Mouse (Mus musculus): ENCODE results near the gene Med14. TPM values are rescaled to one million over a fixed set of nuclear protein-coding genes. Genes with fewer than 3 reads are reported as not detected.

Gene Med14
- total RNA-seq, 4 experiments from 2014 or later, result 21.0 to 24.9 (median 24.1) TPM

DNA sequence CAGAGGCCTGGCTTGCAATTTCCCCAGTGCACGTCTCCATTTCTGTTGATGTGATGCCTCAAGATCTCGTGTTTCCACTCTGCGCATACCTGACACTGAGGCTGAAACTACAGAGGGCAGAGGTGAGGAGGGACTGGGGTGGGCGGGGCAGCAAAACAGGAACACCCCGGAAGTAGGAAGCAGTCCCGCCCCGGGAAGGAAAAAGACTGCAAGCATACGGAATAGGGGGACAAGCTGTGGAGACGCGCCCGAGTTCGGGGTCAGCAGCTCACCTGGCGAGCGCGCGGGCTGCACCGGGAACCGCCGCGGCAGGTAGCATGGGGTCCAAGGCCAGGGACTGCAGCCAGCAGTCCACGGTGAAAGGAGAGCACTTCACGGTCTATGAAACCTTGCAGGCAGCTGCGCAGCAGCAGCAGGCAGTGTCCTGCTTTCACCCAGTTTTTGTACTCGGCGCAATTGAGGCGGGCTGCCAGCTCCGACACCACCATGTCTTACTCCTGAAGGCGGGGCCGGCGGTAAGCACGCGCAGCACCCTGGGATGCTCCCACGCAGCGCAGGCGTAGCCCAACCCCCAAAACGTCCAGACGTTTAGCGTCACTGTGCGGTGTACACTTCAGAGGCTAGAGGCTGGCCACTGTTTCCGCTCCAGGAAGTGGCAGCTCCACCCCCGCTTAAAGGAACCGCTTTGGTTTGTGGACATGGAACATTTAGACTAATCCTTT lies 88.7 kb downstream of the Med14 start, which contains the start of gene 1810030O07Rik:
1810030O07Rik (minus strand) TSS at position 615 of the 722 bp plus-strand sequence.
- peak; percentile 75 to 88 for DNase-seq (ENCODE audit: low spot score in 2 of 2)

GRCm38 (mm10) chrX:12653879-12654278 lies 108.0 kb downstream of the Med14 start:
- no peak for DNase-seq (ENCODE audit: low spot score in 2 of 2)

GRCm38 (mm10) chrX:12651906-12652305 lies 110.0 kb downstream of the Med14 start:
- DNase-seq (ENCODE audit: low spot score in 2 of 2), result no peak

- no peak for DNase-seq (ENCODE audit: low spot score in 2 of 2)
Observed at GRCm38 (mm10) chrX:12645531-12646304, 116.2 kb downstream of the Med14 start.

- no peak for DNase-seq (ENCODE audit: low spot score in 2 of 2)
Observed at GRCm38 (mm10) chrX:12644976-12645375, 116.9 kb downstream of the Med14 start.

Other genes starting within 250 kb of the Med14 start
- gene Atp6ap2, start 174.3 kb downstream of the Med14 start, total RNA-seq (2022), result 10 to 100 TPM; 11.4 to 13.6 (median 13.0) TPM
- 1 to 10 TPM; 5.6 to 8.6 (median 7.7) TPM for gene 1810030O07Rik, start 88.4 kb downstream of the Med14 start, total RNA-seq (2022)